Mouse (Mus musculus) megakaryocyte, embryonic 14.5 days (primary cell): Measurements from ENCODE around the gene Sox8.

Experiments used
- FLI1 ChIP-seq: IDR thresholded peaks from 2 replicates; pipeline ENCODE4 v1.6.1; 2012; ENCODE audit warnings: low read length, inconsistent platforms, mixed read lengths
- GATA1 ChIP-seq: IDR thresholded peaks from 3 replicates; pipeline ENCODE4 v1.6.1; 2012; ENCODE audit warnings: mixed read lengths, low read length, inconsistent platforms, borderline replicate concordance

DNA sequence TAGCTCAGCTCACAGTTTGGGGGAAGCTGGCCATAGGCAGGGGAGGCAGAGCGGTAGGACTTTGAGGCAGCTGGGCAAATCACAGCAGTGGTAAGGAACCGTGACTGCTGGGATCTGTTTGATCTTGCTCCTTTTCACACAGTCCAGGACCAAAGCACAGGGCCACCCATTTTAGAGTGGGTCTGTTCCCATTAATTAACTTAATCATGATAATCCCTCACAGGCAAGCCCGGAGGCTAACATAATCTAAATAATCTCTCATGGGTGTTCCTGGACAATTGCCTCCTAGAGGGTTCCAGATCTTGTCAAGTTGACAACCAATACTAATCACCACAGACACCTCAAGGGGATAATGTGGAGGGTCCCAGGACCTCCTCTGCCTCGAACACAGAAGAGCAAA is 10.9 kb downstream of the Sox8 start:
- TF ChIP-seq GATA1 (no peak), FLI1 (no peak)
